Mouse (Mus musculus): Measurements from ENCODE around the gene Tlx3. TPM values are rescaled to one million over a fixed set of nuclear protein-coding genes. Genes with fewer than 3 reads are reported as not detected.

Tlx3 gene
- polyA plus RNA-seq, 1 experiment, result not detected

DNA sequence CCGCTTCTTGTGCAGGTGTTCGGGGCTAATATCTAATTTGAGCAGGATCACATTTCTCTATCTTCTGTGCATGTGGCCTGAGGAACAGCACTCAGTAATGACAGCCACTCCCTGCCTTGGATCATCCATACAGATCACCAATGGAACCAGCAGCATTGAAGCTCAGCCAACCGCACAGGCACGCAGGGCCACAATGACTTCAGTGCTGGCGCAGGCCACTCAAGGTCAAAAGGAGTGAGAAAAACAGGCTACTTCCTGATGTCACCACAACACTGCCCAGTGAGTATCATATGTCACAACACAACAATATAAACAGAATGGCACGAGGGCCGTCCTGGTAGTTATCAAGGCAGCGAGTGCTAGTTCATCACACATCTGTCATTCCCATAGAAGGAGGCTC is 23.1 kb upstream of the Tlx3 start:
- Histone ChIP-seq H3K4me3 (ENCODE audit: insufficient read depth, poor library complexity, severe bottlenecking) (no peak overlapping the region), H3ac (ENCODE audit: control insufficient read depth, insufficient read length, low read depth) (no peak overlapping the region), H3K79me2 (ENCODE audit: control insufficient read depth, insufficient read depth) (no peaks in the 10 kb centered on the region), H3K79me3 (ENCODE audit: low read depth) (no peaks in the 10 kb centered on the region), H3K27me3 (ENCODE audit: control insufficient read depth, insufficient read depth, insufficient read length) (peaks cover 8% of the 10 kb centered on the region), H3K36me3 (ENCODE audit: control insufficient read depth, insufficient read depth) (no peaks in the 10 kb centered on the region)
- no peak for TF ChIP-seq MYOD1 (IDR thresholded peaks at IDR 0.05; ENCODE audit: control insufficient read depth, insufficient read length, low read depth)

GRCm38 (mm10) chr11:33221566-33222365 is 18.4 kb upstream of the Tlx3 start:
- H3ac ChIP-seq (ENCODE audit: control insufficient read depth, insufficient read length, low read depth), result no peak overlapping the region
- TF ChIP-seq FOSL1 (IDR thresholded peaks at IDR 0.05; ENCODE audit: insufficient read depth, low read length, poor library complexity, severe bottlenecking), result no peak
- TF ChIP-seq MYOD1 (IDR thresholded peaks at IDR 0.05; ENCODE audit: control insufficient read depth, insufficient read length, low read depth), result no peak
- TF ChIP-seq USF1 (IDR thresholded peaks at IDR 0.05; ENCODE audit: low read depth), result no peak
- no peak for TF ChIP-seq MAX (IDR thresholded peaks at IDR 0.05)
- no peak for TF ChIP-seq CTCF (IDR thresholded peaks at IDR 0.05; ENCODE audit: control insufficient read depth, insufficient read depth, insufficient read length)
- no peak for TF ChIP-seq CEBPB (IDR thresholded peaks at IDR 0.05; ENCODE audit: low read depth)
- no peak for TF ChIP-seq MYOG (IDR thresholded peaks at IDR 0.05; ENCODE audit: control insufficient read depth, extremely low read depth, insufficient read length)
- no peaks in the 10 kb centered on the region for H3K79me3 ChIP-seq (ENCODE audit: low read depth)
- H3K4me3 ChIP-seq (ENCODE audit: insufficient read depth, poor library complexity, severe bottlenecking), result no peak overlapping the region
- H3K79me2 ChIP-seq (ENCODE audit: control insufficient read depth, insufficient read depth), result no peaks in the 10 kb centered on the region
- no peaks in the 10 kb centered on the region for H3K36me3 ChIP-seq (ENCODE audit: control insufficient read depth, insufficient read depth)
- H3K27me3 ChIP-seq (ENCODE audit: control insufficient read depth, insufficient read depth, insufficient read length), result peaks cover 21% of the 10 kb centered on the region

- TF ChIP-seq CTCF (IDR thresholded peaks at IDR 0.05; ENCODE audit: control insufficient read depth, insufficient read depth, insufficient read length) (no peak), MYOD1 (IDR thresholded peaks at IDR 0.05; ENCODE audit: control insufficient read depth, insufficient read length, low read depth) (no peak), USF1 (IDR thresholded peaks at IDR 0.05; ENCODE audit: low read depth) (no peak), FOSL1 (IDR thresholded peaks at IDR 0.05; ENCODE audit: insufficient read depth, low read length, poor library complexity, severe bottlenecking) (no peak), MAX (IDR thresholded peaks at IDR 0.05) (no peak), CEBPB (IDR thresholded peaks at IDR 0.05; ENCODE audit: low read depth) (no peak), MYOG (IDR thresholded peaks at IDR 0.05; ENCODE audit: control insufficient read depth, extremely low read depth, insufficient read length) (no peak)
- peaks cover 18% of the 10 kb centered on the region for H3K27me3 ChIP-seq (ENCODE audit: control insufficient read depth, insufficient read depth, insufficient read length)
- no peak overlapping the region for H3K4me3 ChIP-seq (ENCODE audit: insufficient read depth, poor library complexity, severe bottlenecking)
- H3K36me3 ChIP-seq (ENCODE audit: control insufficient read depth, insufficient read depth), result no peaks in the 10 kb centered on the region
- H3K79me3 ChIP-seq (ENCODE audit: low read depth), result no peaks in the 10 kb centered on the region
- no peak overlapping the region for H3ac ChIP-seq (ENCODE audit: control insufficient read depth, insufficient read length, low read depth)
- H3K79me2 ChIP-seq (ENCODE audit: control insufficient read depth, insufficient read depth), result no peaks in the 10 kb centered on the region
These were observed 17.4 kb upstream of the Tlx3 start for GRCm38 (mm10) chr11:33220763-33221162.

- H3K36me3 ChIP-seq (ENCODE audit: control insufficient read depth, insufficient read depth), result no peaks in the 10 kb centered on the region
- H3K4me3 ChIP-seq (ENCODE audit: insufficient read depth, poor library complexity, severe bottlenecking), result no peak overlapping the region
- peaks cover 20% of the 10 kb centered on the region for H3K27me3 ChIP-seq (ENCODE audit: control insufficient read depth, insufficient read depth, insufficient read length)
- H3K79me2 ChIP-seq (ENCODE audit: control insufficient read depth, insufficient read depth), result no peaks in the 10 kb centered on the region
- H3ac ChIP-seq (ENCODE audit: control insufficient read depth, insufficient read length, low read depth), result no peak overlapping the region
- TF ChIP-seq USF1 (IDR thresholded peaks at IDR 0.05; ENCODE audit: low read depth) (no peak), CEBPB (IDR thresholded peaks at IDR 0.05; ENCODE audit: low read depth) (no peak), FOSL1 (IDR thresholded peaks at IDR 0.05; ENCODE audit: insufficient read depth, low read length, poor library complexity, severe bottlenecking) (no peak), CTCF (IDR thresholded peaks at IDR 0.05; ENCODE audit: control insufficient read depth, insufficient read depth, insufficient read length) (no peak), MYOG (IDR thresholded peaks at IDR 0.05; ENCODE audit: control insufficient read depth, extremely low read depth, insufficient read length) (no peak), MAX (IDR thresholded peaks at IDR 0.05) (no peak), MYOD1 (IDR thresholded peaks at IDR 0.05; ENCODE audit: control insufficient read depth, insufficient read length, low read depth) (no peak)
- H3K79me3 ChIP-seq (ENCODE audit: low read depth), result no peaks in the 10 kb centered on the region
These were observed 14.1 kb upstream of the Tlx3 start for GRCm38 (mm10) chr11:33217384-33218079.

DNA sequence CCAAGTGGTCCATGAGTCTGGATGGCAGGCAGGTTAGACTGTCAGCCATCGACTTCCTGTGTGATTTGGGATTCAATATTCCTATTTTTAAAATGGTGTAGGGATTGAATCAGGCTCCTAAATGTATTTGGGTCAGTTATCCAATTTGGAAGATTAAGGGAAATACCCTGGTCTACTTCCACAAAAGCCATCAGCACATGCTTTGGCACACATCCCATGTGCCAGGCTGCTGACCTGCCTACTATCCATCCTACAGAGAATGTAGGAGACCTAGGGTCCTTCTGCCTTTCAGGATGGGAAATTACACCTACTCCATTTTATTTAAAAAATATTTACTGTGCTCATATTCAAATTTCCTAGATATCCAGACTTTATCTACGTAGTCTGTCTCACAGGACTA is 4.0 kb upstream of the Tlx3 start:
- Histone ChIP-seq H3K27me3 (ENCODE audit: control insufficient read depth, insufficient read depth, insufficient read length) (peaks cover 19% of the 10 kb centered on the region), H3K4me3 (ENCODE audit: insufficient read depth, poor library complexity, severe bottlenecking) (no peak overlapping the region), H3ac (ENCODE audit: control insufficient read depth, insufficient read length, low read depth) (no peak overlapping the region), H3K36me3 (ENCODE audit: control insufficient read depth, insufficient read depth) (no peaks in the 10 kb centered on the region), H3K79me3 (ENCODE audit: low read depth) (no peaks in the 10 kb centered on the region), H3K79me2 (ENCODE audit: control insufficient read depth, insufficient read depth) (no peaks in the 10 kb centered on the region)
- TF ChIP-seq FOSL1 (IDR thresholded peaks at IDR 0.05; ENCODE audit: insufficient read depth, low read length, poor library complexity, severe bottlenecking) (no peak), MYOD1 (IDR thresholded peaks at IDR 0.05; ENCODE audit: control insufficient read depth, insufficient read length, low read depth) (no peak), MAX (IDR thresholded peaks at IDR 0.05) (no peak), USF1 (IDR thresholded peaks at IDR 0.05; ENCODE audit: low read depth) (no peak), CEBPB (IDR thresholded peaks at IDR 0.05; ENCODE audit: low read depth) (no peak), MYOG (IDR thresholded peaks at IDR 0.05; ENCODE audit: control insufficient read depth, extremely low read depth, insufficient read length) (no peak), CTCF (IDR thresholded peaks at IDR 0.05; ENCODE audit: control insufficient read depth, insufficient read depth, insufficient read length) (no peak)
